Mouse (Mus musculus): ENCODE results near the gene 1700006A11Rik. TPM values are rescaled to one million over a fixed set of nuclear protein-coding genes. Genes with fewer than 3 reads are reported as not detected.
"Not testable (repeated sequence)": the region's sequence is repeated elsewhere in the genome, so short reads cannot be mapped to it uniquely, and the experiment has no call there.

The 1700006A11Rik gene
- not detected for polyA plus RNA-seq (2017; shearing (Covaris generic))

DNA sequence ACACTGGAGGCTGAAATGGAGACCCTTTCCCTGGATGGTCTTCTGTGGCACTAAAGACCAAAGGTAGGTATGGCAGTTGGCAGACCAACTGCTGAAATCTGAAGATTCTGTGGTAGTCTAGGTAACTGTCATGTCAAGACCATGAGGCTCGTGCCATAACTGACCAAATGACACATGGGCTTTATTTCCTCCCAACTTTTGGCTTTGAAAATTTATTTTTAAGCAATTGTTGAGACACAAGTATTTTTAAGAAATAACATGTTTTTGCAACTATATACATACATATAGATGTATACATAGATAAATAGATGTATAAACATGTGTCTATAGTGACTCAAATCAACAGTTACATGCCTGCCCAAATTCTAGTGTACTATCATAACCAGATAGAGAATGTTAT, at the start of gene 1700006A11Rik:
1700006A11Rik (minus strand) TSS at position 101 of the 400 bp plus-strand sequence.
- no peak for ATAC-seq

GRCm38 (mm10) chr3:124474291-124474690, 48.5 kb upstream of the 1700006A11Rik start:
- not testable (repeated sequence) for ATAC-seq

- no peak for ATAC-seq
These were observed 40.4 kb upstream of the 1700006A11Rik start for GRCm38 (mm10) chr3:124466102-124466730.

- no peak for ATAC-seq
These were observed 33.6 kb downstream of the 1700006A11Rik start for GRCm38 (mm10) chr3:124392201-124392600.

DNA sequence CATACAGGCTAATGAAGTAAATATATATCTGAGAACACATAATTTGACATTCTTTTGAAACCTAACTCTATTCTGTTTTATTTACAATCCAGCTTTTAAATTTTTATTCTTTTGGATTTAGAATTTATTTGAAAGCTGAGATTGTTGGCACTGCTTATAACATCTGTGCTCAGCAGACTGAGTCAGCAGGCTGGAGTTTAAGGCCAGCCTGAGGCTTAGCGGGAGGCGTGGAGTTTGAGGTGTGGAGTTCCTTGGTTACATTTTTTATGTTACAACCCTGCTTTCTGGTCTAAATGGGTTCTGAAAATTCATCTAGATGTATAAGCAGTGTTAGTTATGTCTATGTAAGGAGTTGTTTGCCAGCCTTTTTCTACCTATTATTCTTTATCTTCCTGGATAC, 35.7 kb downstream of the 1700006A11Rik start:
- no peak for ATAC-seq

DNA sequence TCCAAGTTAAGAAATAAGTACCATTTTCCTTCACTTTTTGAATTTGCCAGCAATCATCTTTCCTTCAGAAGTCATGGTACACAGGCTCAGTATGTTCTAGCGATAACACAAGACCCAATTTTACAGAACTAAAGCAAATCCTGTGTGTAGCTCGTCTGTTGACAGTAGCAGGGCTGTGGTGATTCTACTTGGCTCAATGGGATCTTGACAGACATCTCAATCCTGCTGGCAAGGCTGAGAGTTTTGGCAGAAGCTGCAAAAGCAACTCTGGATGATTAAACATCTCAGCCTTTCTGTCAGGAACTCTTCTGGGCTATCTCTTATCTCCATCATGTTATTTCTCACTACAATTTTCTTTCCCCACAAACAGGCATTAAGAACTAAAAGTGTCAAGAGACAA, 36.2 kb downstream of the 1700006A11Rik start:
- no peak for ATAC-seq

DNA sequence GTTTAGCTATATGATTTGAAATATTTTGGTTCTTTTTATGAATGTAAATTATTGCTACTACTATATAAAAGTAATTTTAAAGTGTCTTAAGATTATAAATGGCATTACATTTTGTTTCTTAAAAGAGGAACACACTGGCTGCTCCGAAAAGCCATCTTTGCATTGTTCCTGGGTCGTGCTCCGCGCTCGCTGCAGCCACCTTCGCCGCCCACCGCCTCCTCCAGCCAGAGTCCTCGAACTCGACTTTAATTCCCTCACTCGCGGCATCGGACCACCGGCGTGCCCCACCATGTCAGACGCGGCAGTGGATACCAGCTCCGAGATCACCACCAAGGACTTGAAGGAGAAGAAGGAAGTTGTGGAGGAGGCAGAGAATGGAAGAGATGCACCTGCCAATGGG, 40.5 kb downstream of the 1700006A11Rik start:
- not testable (repeated sequence) for ATAC-seq

DNA sequence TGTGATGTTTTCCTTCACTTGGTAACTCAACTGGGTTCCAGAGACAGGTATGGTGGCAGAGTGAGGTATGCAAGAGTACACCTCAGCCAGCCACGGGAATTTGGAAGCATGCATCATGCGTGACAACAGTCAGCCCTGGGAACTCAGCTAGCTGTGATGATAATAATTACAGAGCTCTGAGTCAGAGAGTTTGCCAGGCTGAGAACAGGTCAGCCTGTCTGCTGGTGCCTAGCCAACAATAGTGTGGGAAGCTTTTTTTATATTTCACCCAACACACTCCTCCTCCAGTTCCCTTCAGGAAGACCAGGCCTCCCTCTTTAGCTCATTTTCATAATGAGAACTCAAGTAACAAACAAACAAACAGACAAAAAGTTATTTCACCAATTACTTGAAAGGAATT, 53.8 kb downstream of the 1700006A11Rik start:
- ATAC-seq: no peak

DNA sequence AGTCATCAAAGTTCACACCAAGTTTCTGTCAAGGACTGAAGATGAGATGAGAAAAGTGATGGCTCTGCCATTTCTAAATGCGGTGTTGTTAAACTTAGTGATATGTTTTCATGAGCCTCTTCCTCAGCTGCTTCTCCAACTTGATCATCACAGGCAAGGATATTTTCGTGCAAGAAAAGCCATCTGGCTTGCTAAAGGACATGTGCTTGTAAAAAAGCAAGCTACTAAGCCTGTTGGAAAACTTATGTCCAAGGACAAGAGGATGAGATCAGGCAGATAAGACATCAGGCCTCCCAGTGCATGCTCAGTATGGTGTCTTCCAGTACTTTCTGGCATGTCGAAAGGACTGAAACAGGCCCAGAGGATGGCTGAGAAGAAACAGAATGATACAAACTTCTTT, 68.3 kb downstream of the 1700006A11Rik start:
- no peak for ATAC-seq

Other genes starting within 250 kb of the 1700006A11Rik start
- not detected for gene Tram1l1, start 105.2 kb downstream of the 1700006A11Rik start, polyA plus RNA-seq (2017; shearing (Covaris generic))
- not detected for gene 1700003H04Rik, start 155.1 kb upstream of the 1700006A11Rik start, polyA plus RNA-seq (2017; shearing (Covaris generic))